In genomic region chr16:90122439-90122838, GRCm38 (mm10) we compare ENCODE assay signal across 18 mouse cellular contexts. TPM values are rescaled to one million over a fixed set of nuclear protein-coding genes. Genes with fewer than 3 reads are reported as not detected.
A peak's percentile ranks its signal among the peaks of the same experiment; 100 is the strongest.
DNase-seq lines count a peak whose midpoint lies in the region; ATAC-seq and TF ChIP-seq lines count a peak whose summit lies in the region.
"Had no signal": no experiment of that assay in that cellular context is flagged by ENCODE, and none has a peak within 500 bp of the region (broad histone marks: within the 10 kb centered on the region; RNA-seq: fewer than 3 reads in every experiment).

No protein-coding gene starts in this region.

- H3K27me3 ChIP-seq in liver, postnatal 0 days (ENCODE audit: insufficient read depth, low read length), result no peaks in the 10 kb centered on the region
- H3K27me3 ChIP-seq in liver, embryonic 12.5 days (replicated peaks), result no peaks in the 10 kb centered on the region
- peaks cover 57% of the 10 kb centered on the region for H3K27me3 ChIP-seq in CH12.LX (replicated peaks)
- H3K27me3 ChIP-seq in limb, embryonic 14.5 days (ENCODE audit: control insufficient read depth, insufficient read depth, low read length), result no peaks in the 10 kb centered on the region

- no peak overlapping the region for H3K4me2 ChIP-seq in liver, postnatal 0 days (ENCODE audit: low read depth, low read length)
- no peak overlapping the region for H3K4me2 ChIP-seq in liver, embryonic 12.5 days
- no peak overlapping the region for H3K4me2 ChIP-seq in CH12.LX (ENCODE audit: insufficient read depth, low read depth, poor library complexity, severe bottlenecking)
- no peak overlapping the region for H3K4me2 ChIP-seq in limb, embryonic 14.5 days (replicated peaks; ENCODE audit: low read depth, low read length, severe bottlenecking)
- H3K4me2 ChIP-seq: liver, embryonic 11.5 days had no signal

- dilution Hi-C loops in CH12.LX (cut with MboI; ENCODE audit: extremely low pct_ligation_motif_present, extremely low pct_unique_long_range_greater_than_20kb, low sequenced_read_pairs), result no loop called here

- no peak overlapping the region for H3K9ac ChIP-seq in liver, postnatal 0 days (replicated peaks)
- H3K9ac ChIP-seq in liver, embryonic 12.5 days, result no peak overlapping the region
- H3K9ac ChIP-seq in CH12.LX (ENCODE audit: insufficient read depth, low read depth), result no peak overlapping the region
- no peak overlapping the region for H3K9ac ChIP-seq in limb, embryonic 14.5 days (ENCODE audit: low read depth, low read length, severe bottlenecking)
- H3K9ac ChIP-seq: forebrain, postnatal 0 days had no signal

- peak; percentile 51 for DNase-seq in cerebellum, adult 9-11 months
- DNase-seq in cerebellum, adult 9-10 months, result no peak
- peak; percentile 44 for DNase-seq in liver, postnatal 0 days
- DNase-seq in CH12.LX (ENCODE audit: extremely low read depth), result peak; percentile 63
- DNase-seq in limb, embryonic 14.5 days (ENCODE audit: low spot score), result no peak
- DNase-seq: embryo, embryonic 11 days; forebrain, postnatal 0 days; gastrocnemius, adult 2 months; kidney, adult 2 months; kidney, postnatal 14 days; spleen, adult 18-20 months; thymus, postnatal 14 days had no signal

- TF ChIP-seq RAD21 in CH12.LX (IDR thresholded peaks at IDR 0.05; ENCODE audit: low read depth, low read length), result no peak

- ATAC-seq in liver, postnatal 0 days, result peak; percentile 44
- ATAC-seq in liver, embryonic 12.5 days, result no peak
- peak; percentile 38; the same call in 1 of the 2 replicates for ATAC-seq in limb, embryonic 14.5 days (ENCODE audit: low FRiP score, low read depth)
- no peak for ATAC-seq in erythroblast, adult 5-6 weeks (replicated peaks; ENCODE audit: low FRiP score, poor library complexity, severe bottlenecking)
- ATAC-seq: activated CD4-positive, CD25-positive, alpha-beta regulatory T cell, adult 4 months; forebrain, postnatal 0 days had no signal

- in situ Hi-C loops in CH12.LX (cut with MboI; ENCODE audit: low pct_ligation_motif_present, low pct_unique_long_range_greater_than_20kb, low sequenced_read_pairs), result no loop called here

- peaks cover 9% of the 10 kb centered on the region for H3K9me3 ChIP-seq in liver, postnatal 0 days (ENCODE audit: low read length)
- peaks cover 9% of the 10 kb centered on the region for H3K9me3 ChIP-seq in liver, embryonic 12.5 days (replicated peaks)
- H3K9me3 ChIP-seq in CH12.LX (replicated peaks; ENCODE audit: low read length), result peaks cover 64% of the 10 kb centered on the region
- H3K9me3 ChIP-seq in limb, embryonic 14.5 days (ENCODE audit: control insufficient read depth, low read length), result no peaks in the 10 kb centered on the region; the same call in 1 of the 2 replicates

- WGBS in liver, postnatal 0 days (ENCODE audit: insufficient replicate concordance), result 63% methylated on average over 9 of the region's 9 CpGs
- 63% methylated on average over 9 of the region's 9 CpGs for WGBS in liver, embryonic 12.5 days (ENCODE audit: insufficient replicate concordance)
- 45% methylated on average over 9 of the region's 9 CpGs for WGBS in limb, embryonic 14.5 days

- no peak for TF ChIP-seq CTCF in liver, postnatal 0 days (IDR thresholded peaks at IDR 0.05; ENCODE audit: low read depth)
- no peak for TF ChIP-seq CTCF in CH12.LX (conservative IDR thresholded peaks at IDR 0.05 in 1 of 2, IDR thresholded peaks at IDR 0.05 in 1 of 2; ENCODE audit: low read depth in 2 of 2, low read length in 2 of 2)

- H3K79me2 ChIP-seq in CH12.LX (replicated peaks; ENCODE audit: control insufficient read depth, extremely low read depth, insufficient read depth, poor library complexity, severe bottlenecking), result no peaks in the 10 kb centered on the region

- TF ChIP-seq POLR2A in CH12.LX (IDR thresholded peaks at IDR 0.05; ENCODE audit: low read depth, low read length), result no peak
- TF ChIP-seq POLR2A in limb, embryonic 14.5 days (IDR thresholded peaks at IDR 0.05; ENCODE audit: borderline replicate concordance, extremely low read depth, insufficient read depth, insufficient read length), result no peak

- TF ChIP-seq EP300 in liver, postnatal 0 days (IDR thresholded peaks at IDR 0.05; ENCODE audit: low read depth), result no peak
- TF ChIP-seq EP300 in CH12.LX (IDR thresholded peaks at IDR 0.05; ENCODE audit: low read length), result no peak

- H3K27ac ChIP-seq in liver, postnatal 0 days (ENCODE audit: low read depth), result no peak overlapping the region
- no peak overlapping the region for H3K27ac ChIP-seq in liver, embryonic 12.5 days
- H3K27ac ChIP-seq in CH12.LX (ENCODE audit: insufficient read depth, low read depth), result no peak overlapping the region
- peak overlapping the region; percentile 19; the same call in 1 of the 2 replicates for H3K27ac ChIP-seq in limb, embryonic 14.5 days (replicated peaks; ENCODE audit: low read depth, low read length)
- H3K27ac ChIP-seq: gastrocnemius, adult 2 months; hindbrain, embryonic 10.5 days; left cerebral cortex, adult 2 months had no signal

- H3K4me3 ChIP-seq in liver, postnatal 0 days (ENCODE audit: low read depth, low read length), result no peak overlapping the region
- no peak overlapping the region for H3K4me3 ChIP-seq in liver, embryonic 12.5 days
- H3K4me3 ChIP-seq in CH12.LX (replicated peaks in 1 of 3; ENCODE audit: low read depth in 2 of 3, low read length in 2 of 3, poor library complexity in 1 of 3), result no peak overlapping the region
- no peak overlapping the region for H3K4me3 ChIP-seq in limb, embryonic 14.5 days (replicated peaks; ENCODE audit: low read length)
- H3K4me3 ChIP-seq: gastrocnemius, adult 2 months; hindbrain, embryonic 10.5 days; left cerebral cortex, adult 2 months had no signal

- 0 out of 2 replicates have a peak, but pooled peaks cover 3% of the 10 kb centered on the region for H3K4me1 ChIP-seq in liver, postnatal 0 days (ENCODE audit: insufficient read depth)
- H3K4me1 ChIP-seq in liver, embryonic 12.5 days, result peaks cover 30% of the 10 kb centered on the region
- H3K4me1 ChIP-seq in CH12.LX (ENCODE audit: control insufficient read depth in 1 of 2, insufficient read depth in 2 of 2), result peaks cover 0 to 16% of the 10 kb centered on the region in 2 experiments; a peak in 2 of 4 replicates
- peaks cover 20% of the 10 kb centered on the region for H3K4me1 ChIP-seq in limb, embryonic 14.5 days (ENCODE audit: control insufficient read depth, insufficient read depth, low read length)

- no peaks in the 10 kb centered on the region for H3K36me3 ChIP-seq in liver, postnatal 0 days (replicated peaks; ENCODE audit: insufficient read depth, low read length)
- H3K36me3 ChIP-seq in liver, embryonic 12.5 days, result peaks cover 7% of the 10 kb centered on the region
- H3K36me3 ChIP-seq in CH12.LX (replicated peaks in 1 of 2; ENCODE audit: control insufficient read depth in 1 of 2, insufficient read depth in 1 of 2, low read length in 1 of 2), result no peaks in the 10 kb centered on the region
- H3K36me3 ChIP-seq in limb, embryonic 14.5 days (ENCODE audit: control insufficient read depth, insufficient read depth, low read length), result 0 out of 2 replicates have a peak, but pooled peaks cover 3% of the 10 kb centered on the region

TF ChIP-seq in CH12.LX, 34 proteins besides CTCF, POLR2A, EP300 and RAD21:
- TF ChIP-seq UBTF (IDR thresholded peaks at IDR 0.05; ENCODE audit: low read depth, low read length) (no peak), PAX5 (IDR thresholded peaks at IDR 0.05; ENCODE audit: low read length) (no peak), JUN (IDR thresholded peaks at IDR 0.05; ENCODE audit: insufficient read depth, low read depth, low read length) (no peak), MAFK (IDR thresholded peaks at IDR 0.05; ENCODE audit: insufficient replicate concordance, low read length) (peak; percentile 58; the same call in 1 of the 2 replicates), ZMIZ1 (IDR thresholded peaks at IDR 0.05; ENCODE audit: low read depth, low read length) (no peak), NRF1 (IDR thresholded peaks at IDR 0.05; ENCODE audit: low read depth, low read length) (no peak), TBP (conservative IDR thresholded peaks at IDR 0.05; ENCODE audit: low read depth, low read length) (no peak), MAX (IDR thresholded peaks at IDR 0.05; ENCODE audit: low read length) (no peak), MAZ (IDR thresholded peaks at IDR 0.05; ENCODE audit: low read depth, low read length) (no peak), TCF12 (IDR thresholded peaks at IDR 0.05; ENCODE audit: low read depth, low read length) (peak; percentile 81), ZC3H11A (IDR thresholded peaks at IDR 0.05; ENCODE audit: low read depth, low read length) (no peak), ELF1 (IDR thresholded peaks at IDR 0.05; ENCODE audit: low read depth, low read length) (no peak), USF2 (conservative IDR thresholded peaks at IDR 0.05; ENCODE audit: low read depth, low read length) (no peak), ETS1 (conservative IDR thresholded peaks at IDR 0.05; ENCODE audit: low read depth, low read length) (peak; percentile 76), CHD2 (IDR thresholded peaks at IDR 0.05; ENCODE audit: low read length) (no peak)

RNA-seq across cellular contexts. Expression of gene Tiam1, which starts 21.1 kb away (rescaled TPM):
- polyA plus RNA-seq in liver, postnatal 0 days (2015; fragmentation: Nextera tagmentation; extraction: Ambion mirVana), result 3.2 TPM in 2 replicates
- polyA plus RNA-seq in liver, embryonic 12.5 days (2016; fragmentation: Nextera tagmentation; extraction: Ambion mirVana), result 6.7 and 9.7 TPM in 2 replicates
- total RNA-seq in CH12.LX (2012; rRNA removed), result 0.04 TPM in 1 of 2 replicates, not detected in the other
- 0.03 and 0.05 TPM in 2 replicates for total RNA-seq in CH12.LX (2014; rRNA removed)
- 0.25 and 0.40 TPM in 2 replicates for polyA plus RNA-seq in CH12.LX (2012; ENCODE audit: insufficient read length, low read depth)
- 19.1 and 22.4 TPM in 2 replicates for polyA plus RNA-seq in limb, embryonic 14.5 days (2012; rRNA removed)
- 54.9 and 57.2 TPM in 2 replicates for polyA plus RNA-seq in limb, embryonic 14.5 days (2014; fragmentation: Nextera tagmentation; extraction: Ambion mirVana)
- total RNA-seq in erythroblast, adult 5-6 weeks (2015; ENCODE audit: low replicate concordance), result 29.0 and 29.7 TPM in 2 replicates
- total RNA-seq in erythroblast, adult 5-6 weeks (2017; ENCODE audit: low replicate concordance), result 14.4 and 15.7 TPM in 2 replicates

Comparison
In these comparisons a context has a peak if more than half of its experiments do, and no peak if none do; other contexts are left out.
1. DNase-seq: peak in cerebellum, adult 9-11 months (single experiment), liver, postnatal 0 days (single experiment) and CH12.LX (single experiment); none in cerebellum, adult 9-10 months (single experiment) and limb, embryonic 14.5 days (single experiment).
2. ATAC-seq: peak in liver, postnatal 0 days (single experiment) and limb, embryonic 14.5 days (single experiment); none in liver, embryonic 12.5 days (single experiment) and erythroblast, adult 5-6 weeks (single experiment).